Mouse (Mus musculus): ENCODE data around the gene Slc35f5. TPM values are rescaled to one million over a fixed set of nuclear protein-coding genes. Genes with fewer than 3 reads are reported as not detected.

The Slc35f5 gene
- total and polyA plus RNA-seq, 3 experiments = 5.8 to 7.0 TPM; not detected in 1

DNA sequence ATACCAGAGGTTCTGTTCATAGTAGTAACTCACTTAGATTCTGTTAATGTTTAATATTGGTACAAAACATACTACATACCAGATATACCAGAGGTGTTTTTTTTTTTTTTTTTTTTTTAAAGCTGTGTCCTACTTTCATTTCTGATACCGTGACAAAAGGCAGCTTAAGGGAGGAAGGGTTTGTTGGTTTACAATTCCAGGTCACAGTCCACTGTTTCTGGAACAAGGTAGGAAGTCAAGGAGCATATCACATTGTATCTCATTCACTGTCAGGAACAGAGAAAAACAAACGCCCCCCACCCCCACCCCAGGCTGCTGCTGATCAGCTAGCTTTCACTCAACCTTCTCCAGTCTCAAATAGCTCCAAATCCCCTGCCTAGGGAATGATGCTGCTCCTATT, 21.1 kb upstream of the Slc35f5 start:
- no peaks in the 10 kb centered on the region for H3K4me1 ChIP-seq (ENCODE audit: control insufficient read depth in 1 of 2, insufficient read depth in 2 of 2, low read length in 2 of 2)
- no peak overlapping the region for H3K9ac ChIP-seq (ENCODE audit: control insufficient read depth, low read depth, low read length, poor library complexity, severe bottlenecking)
- H3K36me3 ChIP-seq (ENCODE audit: control insufficient read depth in 1 of 2, insufficient read depth in 2 of 2, low read length in 2 of 2) = no peaks in the 10 kb centered on the region
- TF ChIP-seq ETS1 (IDR thresholded peaks at IDR 0.05; ENCODE audit: low read depth, low read length) = no peak
- TF ChIP-seq POLR2AphosphoS5 (IDR thresholded peaks at IDR 0.05; ENCODE audit: borderline replicate concordance, low read depth, low read length) = no peak
- no peaks in the 10 kb centered on the region for H3K9me3 ChIP-seq (replicated peaks; ENCODE audit: insufficient read depth, low read length)
- no peak overlapping the region for H3K4me3 ChIP-seq (ENCODE audit: control insufficient read depth in 1 of 2, insufficient read depth in 1 of 2, low read depth in 2 of 2, low read length in 2 of 2)
- no peaks in the 10 kb centered on the region for H3K27me3 ChIP-seq (ENCODE audit: control insufficient read depth in 1 of 2, insufficient read depth in 2 of 2, low read length in 2 of 2)
- H3K79me2 ChIP-seq (ENCODE audit: control insufficient read depth, insufficient read depth, low read length, poor library complexity) = no peaks in the 10 kb centered on the region
- no peak for DNase-seq (ENCODE audit: low read depth, low spot score)
- no peak overlapping the region for H3K27ac ChIP-seq (ENCODE audit: control insufficient read depth, low read depth, low read length)

DNA sequence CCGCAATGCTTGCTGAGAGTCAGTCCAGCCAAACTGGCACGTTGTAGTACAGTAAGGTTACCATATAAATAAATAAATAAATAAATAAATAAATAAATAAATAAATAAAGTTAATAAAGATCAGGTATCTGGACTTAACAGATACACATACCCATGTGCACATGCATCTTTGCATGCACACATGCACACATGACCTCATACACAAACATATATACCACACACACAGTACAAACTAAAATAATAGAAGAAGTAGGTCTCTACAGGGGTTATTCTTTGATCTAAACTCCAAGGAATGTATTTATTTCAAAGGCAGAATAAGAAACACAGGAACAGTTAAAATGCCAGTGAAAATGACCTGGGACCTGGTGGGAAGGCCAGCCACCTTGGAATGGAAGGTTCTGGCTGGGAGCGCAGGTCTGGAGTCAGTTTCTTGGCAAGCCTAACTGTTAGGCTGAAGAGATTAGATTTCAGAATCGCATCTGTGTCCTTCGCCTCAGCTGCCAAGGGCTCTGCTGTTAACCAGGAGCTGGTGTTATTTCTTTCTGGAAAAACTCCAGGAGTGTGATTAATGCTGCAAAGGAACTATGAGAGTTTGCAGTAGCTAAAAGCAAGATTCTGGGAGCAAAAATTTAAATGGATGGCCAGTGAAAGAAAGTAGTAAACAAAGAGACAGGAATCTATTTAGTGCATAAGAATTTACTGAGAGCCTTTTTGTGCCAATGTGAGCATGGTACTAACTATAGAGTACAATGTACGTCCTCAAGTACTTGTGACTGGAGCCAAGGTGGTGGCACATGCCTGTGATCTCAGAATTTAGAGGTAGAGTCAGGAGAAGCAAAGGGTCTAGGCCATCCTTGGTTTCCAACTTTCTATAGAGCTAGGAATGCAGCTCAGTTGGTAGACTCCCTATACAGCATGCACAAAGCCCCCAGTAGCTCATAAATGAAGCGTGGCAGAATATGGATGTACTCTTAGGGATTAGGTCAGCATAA, 18.1 kb upstream of the Slc35f5 start:
- Histone ChIP-seq H3K36me3 (ENCODE audit: control insufficient read depth in 1 of 2, insufficient read depth in 2 of 2, low read length in 2 of 2) (no peaks in the 10 kb centered on the region), H3K27me3 (ENCODE audit: control insufficient read depth in 1 of 2, insufficient read depth in 2 of 2, low read length in 2 of 2) (no peaks in the 10 kb centered on the region), H3K9me3 (replicated peaks; ENCODE audit: insufficient read depth, low read length) (no peaks in the 10 kb centered on the region), H3K27ac (ENCODE audit: control insufficient read depth, low read depth, low read length) (no peak overlapping the region), H3K79me2 (ENCODE audit: control insufficient read depth, insufficient read depth, low read length, poor library complexity) (no peaks in the 10 kb centered on the region), H3K9ac (ENCODE audit: control insufficient read depth, low read depth, low read length, poor library complexity, severe bottlenecking) (no peak overlapping the region), H3K4me3 (ENCODE audit: control insufficient read depth in 1 of 2, insufficient read depth in 1 of 2, low read depth in 2 of 2, low read length in 2 of 2) (no peak overlapping the region), H3K4me1 (ENCODE audit: control insufficient read depth in 1 of 2, insufficient read depth in 2 of 2, low read length in 2 of 2) (no peaks in the 10 kb centered on the region)
- TF ChIP-seq MYC (IDR thresholded peaks at IDR 0.05; ENCODE audit: low read depth, low read length) (no peak), SMC3 (IDR thresholded peaks at IDR 0.05; ENCODE audit: low read depth, low read length) (no peak), MAFK (IDR thresholded peaks at IDR 0.05; ENCODE audit: borderline replicate concordance, low read depth, low read length) (no peak), JUND (IDR thresholded peaks at IDR 0.05; ENCODE audit: low read depth, low read length) (no peak), NRF1 (IDR thresholded peaks at IDR 0.05; ENCODE audit: insufficient read depth, low read depth, low read length, poor library complexity, severe bottlenecking) (no peak), ELF1 (IDR thresholded peaks at IDR 0.05; ENCODE audit: low read depth, low read length) (no peak), ZC3H11A (IDR thresholded peaks at IDR 0.05; ENCODE audit: low read depth, low read length) (no peak), UBTF (IDR thresholded peaks at IDR 0.05; ENCODE audit: borderline replicate concordance, insufficient read depth, low read depth, low read length) (no peak), POLR2A (IDR thresholded peaks at IDR 0.05; ENCODE audit: control insufficient read depth in 1 of 2, insufficient read depth in 1 of 2, low read depth in 1 of 2, low read length in 2 of 2, poor library complexity in 1 of 2) (no peak), TCF12 (IDR thresholded peaks at IDR 0.05; ENCODE audit: low read depth, low read length) (no peak), HCFC1 (IDR thresholded peaks at IDR 0.05; ENCODE audit: low read depth, low read length) (no peak), CHD1 (IDR thresholded peaks at IDR 0.05; ENCODE audit: low read depth, low read length) (no peak), TAL1 (IDR thresholded peaks at IDR 0.05; ENCODE audit: low read length) (no peak), RAD21 (IDR thresholded peaks at IDR 0.05; ENCODE audit: low read depth, low read length) (no peak), POLR2AphosphoS5 (IDR thresholded peaks at IDR 0.05; ENCODE audit: borderline replicate concordance, low read depth, low read length) (no peak)
- DNase-seq (ENCODE audit: low read depth, low spot score) = no peak
